ENCODE assay signal across 23 mouse cellular contexts in genomic region chr5:121540066-121540465, GRCm38 (mm10). TPM values are rescaled to one million over a fixed set of nuclear protein-coding genes. Genes with fewer than 3 reads are reported as not detected.
"Had no signal": no experiment of that assay in that cellular context is flagged by ENCODE, and none has a peak within 500 bp of the region (broad histone marks: within the 10 kb centered on the region; RNA-seq: fewer than 3 reads in every experiment).

No protein-coding gene starts in this region.

- DNase-seq: liver, postnatal 0 days; lung, embryonic 14.5 days; lung, postnatal 10 days; lung, postnatal 4 days; midbrain, embryonic 14.5 days; right cerebral cortex, postnatal 14 days; thymus, adult 2 months; thymus, postnatal 25 days; thymus, postnatal 4 days had no signal

- H3K4me3 ChIP-seq: midbrain, embryonic 10.5 days; midbrain, embryonic 12.5 days; myocyte; neural tube, embryonic 13.5 days; neural tube, embryonic 15.5 days; stomach, embryonic 15.5 days had no signal

RNA-seq across cellular contexts. Expression of gene Gm42878, which starts 5.2 kb away (rescaled TPM):
- total RNA-seq: megakaryocyte, adult 5-6 weeks; megakaryocyte-erythroid progenitor cell, adult 5-6 weeks had no signal
- polyA plus RNA-seq: liver, postnatal 0 days; lung, embryonic 14.5 days; lung, embryonic 16.5 days; midbrain, embryonic 10.5 days; midbrain, embryonic 12.5 days; midbrain, embryonic 14.5 days; midbrain, embryonic 16.5 days; neural tube, embryonic 11.5 days; neural tube, embryonic 13.5 days; neural tube, embryonic 15.5 days; spleen, adult 2 months; stomach, embryonic 15.5 days; stomach, postnatal 0 days; thymus, adult 2 months had no signal

RNA-seq across cellular contexts. Expression of gene Adam1b, which starts 36.8 kb away (rescaled TPM):
- total RNA-seq: megakaryocyte, adult 5-6 weeks had no signal
- polyA plus RNA-seq: liver, postnatal 0 days; lung, embryonic 14.5 days; midbrain, embryonic 10.5 days; midbrain, embryonic 12.5 days; midbrain, embryonic 16.5 days; neural tube, embryonic 11.5 days; neural tube, embryonic 13.5 days; neural tube, embryonic 15.5 days; stomach, postnatal 0 days; thymus, adult 2 months; urinary bladder, adult 2 months had no signal
